Mouse (Mus musculus) cerebellum, adult 9-11 months (tissue): ENCODE results near the gene Rem2.

ENCODE experiments used
- DNase-seq: peaks from one replicate; pipeline ENCODE4 v3.0.0; 2022

Gene Rem2

GRCm38 (mm10) chr14:54492345-54493131 is 16.6 kb downstream of the Rem2 start:
- no peak for DNase-seq

GRCm38 (mm10) chr14:54493236-54493635 is 17.3 kb downstream of the Rem2 start:
- no peak for DNase-seq

- peak; percentile 73 for DNase-seq
These were observed 18.3 kb downstream of the Rem2 start for GRCm38 (mm10) chr14:54494234-54494633.

GRCm38 (mm10) chr14:54496706-54497105 is 20.8 kb downstream of the Rem2 start:
- no peak for DNase-seq

- no peak for DNase-seq
These were observed 23.4 kb downstream of the Rem2 start for GRCm38 (mm10) chr14:54499330-54499729.

- no peak for DNase-seq
These were observed 25.5 kb downstream of the Rem2 start for GRCm38 (mm10) chr14:54501365-54501764.

GRCm38 (mm10) chr14:54503092-54503491 is 27.2 kb downstream of the Rem2 start:
- DNase-seq: no peak

- DNase-seq: no peak
These were observed 33.9 kb downstream of the Rem2 start for GRCm38 (mm10) chr14:54509774-54510173.

GRCm38 (mm10) chr14:54516710-54517310 is 40.9 kb downstream of the Rem2 start:
- peak; percentile 38 for DNase-seq

- DNase-seq: no peak
These were observed 47.7 kb downstream of the Rem2 start for GRCm38 (mm10) chr14:54523600-54523999.

GRCm38 (mm10) chr14:54527227-54528006 is 51.5 kb downstream of the Rem2 start:
- peak; percentile 74 for DNase-seq

GRCm38 (mm10) chr14:54528007-54528393 is 52.1 kb downstream of the Rem2 start:
- no peak for DNase-seq

- peak; percentile 78 for DNase-seq
These were observed 52.7 kb downstream of the Rem2 start for GRCm38 (mm10) chr14:54528446-54529111.
